Mouse (Mus musculus): Measurements from ENCODE around the gene Sec22b.

GRCm38 (mm10) chr3:97944462-97944861 lies 43.5 kb downstream of the Sec22b start:
- TF ChIP-seq HCFC1 (IDR thresholded peaks at IDR 0.05; ENCODE audit: borderline replicate concordance, insufficient read depth, low read length) (no peak), MAFK (IDR thresholded peaks at IDR 0.05; ENCODE audit: insufficient read depth, low read depth, low read length) (no peak), ZNF384 (IDR thresholded peaks at IDR 0.05; ENCODE audit: low read depth, low read length) (no peak), CHD2 (IDR thresholded peaks at IDR 0.05; ENCODE audit: low read depth, low read length) (no peak)

Data from ES-E14 (cell line).